Mouse (Mus musculus): Measurements from ENCODE around the gene Cbx7. TPM values are rescaled to one million over a fixed set of nuclear protein-coding genes. Genes with fewer than 3 reads are reported as not detected.
"Not testable (repeated sequence)": the region's sequence is repeated elsewhere in the genome, so short reads cannot be mapped to it uniquely, and the experiment has no call there.

The Cbx7 gene
- polyA plus RNA-seq, 1 experiment from 2014 or later = 0.63 TPM

DNA sequence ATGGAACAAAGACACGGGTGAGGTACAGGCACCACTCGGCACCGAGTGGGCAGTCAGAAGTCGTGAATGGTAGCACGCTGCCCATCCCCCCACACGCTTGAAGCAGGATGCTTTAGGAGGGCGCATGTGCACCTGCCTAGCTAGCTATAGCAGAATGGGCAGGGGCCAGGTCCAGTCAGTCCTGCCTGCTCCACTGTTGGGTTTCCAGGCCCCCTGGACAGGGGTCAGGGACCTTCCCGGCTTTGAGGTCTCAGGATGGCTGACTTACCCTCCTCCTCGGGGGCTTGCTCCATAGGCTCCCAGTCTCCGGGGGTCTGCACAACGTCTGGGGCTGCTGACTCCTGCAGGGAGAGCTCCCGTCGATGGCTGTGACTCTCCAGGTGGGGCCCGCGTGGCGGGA, 52.4 kb downstream of the Cbx7 start:
- no peaks in the 10 kb centered on the region for H3K9me3 ChIP-seq (replicated peaks)
- no peak overlapping the region for H3K4me3 ChIP-seq
- no peak for ATAC-seq (replicated peaks; ENCODE audit: insufficient number of reproducible peaks, insufficient read depth, low FRiP score, low read depth)

DNA sequence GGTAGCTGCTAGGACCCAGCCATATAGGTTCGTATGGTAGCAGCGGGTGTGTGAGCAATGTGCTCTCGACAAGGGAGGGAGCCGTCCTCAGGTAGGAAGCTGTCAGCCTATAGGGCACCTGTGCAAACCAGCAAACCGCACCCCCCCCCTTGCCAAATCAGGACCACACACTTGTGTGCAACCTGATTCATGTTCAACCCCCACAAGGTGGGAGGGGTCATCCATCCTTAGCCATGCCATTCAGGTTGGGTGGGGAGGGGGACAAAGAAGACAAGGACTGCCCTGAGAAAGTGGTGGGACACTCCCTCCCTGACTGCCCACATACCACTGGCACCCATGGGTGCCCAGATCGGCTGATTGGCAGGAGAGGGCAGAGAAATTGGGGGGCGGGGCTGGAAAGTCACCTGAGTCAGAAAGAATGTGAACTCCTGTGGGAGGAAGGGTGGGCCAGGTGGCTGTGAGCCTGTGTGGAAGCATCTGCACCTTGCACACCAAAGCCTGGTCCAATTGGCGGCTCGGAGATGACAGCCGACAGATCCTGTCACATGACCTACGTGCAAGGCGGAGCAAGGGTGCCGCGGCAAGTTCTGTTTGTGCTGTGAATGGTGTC, 53.7 kb downstream of the Cbx7 start:
- Histone ChIP-seq H3K27ac (no peak overlapping the region), H3K9ac (no peak overlapping the region), H3K4me1 (replicated peaks) (no peaks in the 10 kb centered on the region), H3K9me3 (replicated peaks) (no peaks in the 10 kb centered on the region), H3K4me3 (no peak overlapping the region), H3K27me3 (no peaks in the 10 kb centered on the region), H3K36me3 (no peaks in the 10 kb centered on the region), H3K4me2 (no peak overlapping the region)
- no peak for ATAC-seq (replicated peaks; ENCODE audit: insufficient number of reproducible peaks, insufficient read depth, low FRiP score, low read depth)
- WGBS = 89% methylated on average over 14 of the region's 14 CpGs

More for the DNA sequence above, 52.4 kb downstream of the Cbx7 start:
- Histone ChIP-seq H3K4me1 (replicated peaks) (no peaks in the 10 kb centered on the region), H3K27ac (no peak overlapping the region), H3K9ac (no peak overlapping the region), H3K36me3 (no peaks in the 10 kb centered on the region), H3K4me2 (no peak overlapping the region), H3K27me3 (no peaks in the 10 kb centered on the region)
- WGBS = 87% methylated on average over 16 of the region's 16 CpGs

DNA sequence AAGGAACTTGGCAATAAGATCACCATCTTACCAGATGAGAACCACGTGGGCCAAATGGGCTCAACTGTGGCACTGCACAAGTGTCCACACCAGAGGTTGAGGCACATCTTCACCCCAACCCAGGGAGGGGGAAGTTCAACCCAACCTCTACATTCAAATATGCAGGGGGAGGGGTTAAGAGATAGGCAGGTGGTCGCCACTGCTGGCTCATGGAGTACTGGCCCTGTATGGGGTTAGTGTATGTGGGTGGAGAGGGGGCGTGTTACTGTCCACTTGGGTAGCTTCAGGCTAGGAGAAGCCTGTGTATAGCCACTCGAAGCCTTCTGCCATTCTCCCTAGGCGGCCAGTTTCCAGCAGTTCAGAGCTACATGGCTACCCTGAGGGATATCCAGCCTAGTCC, 54.8 kb downstream of the Cbx7 start:
- H3K4me3 ChIP-seq = no peak overlapping the region
- WGBS = 65% methylated on average over 5 of the region's 5 CpGs
- no peak overlapping the region for H3K9ac ChIP-seq
- no peaks in the 10 kb centered on the region for H3K9me3 ChIP-seq (replicated peaks)
- ATAC-seq (replicated peaks; ENCODE audit: insufficient number of reproducible peaks, insufficient read depth, low FRiP score, low read depth) = no peak
- H3K27ac ChIP-seq = no peak overlapping the region
- H3K27me3 ChIP-seq = no peaks in the 10 kb centered on the region
- H3K4me2 ChIP-seq = no peak overlapping the region
- no peaks in the 10 kb centered on the region for H3K36me3 ChIP-seq
- no peaks in the 10 kb centered on the region for H3K4me1 ChIP-seq (replicated peaks)

DNA sequence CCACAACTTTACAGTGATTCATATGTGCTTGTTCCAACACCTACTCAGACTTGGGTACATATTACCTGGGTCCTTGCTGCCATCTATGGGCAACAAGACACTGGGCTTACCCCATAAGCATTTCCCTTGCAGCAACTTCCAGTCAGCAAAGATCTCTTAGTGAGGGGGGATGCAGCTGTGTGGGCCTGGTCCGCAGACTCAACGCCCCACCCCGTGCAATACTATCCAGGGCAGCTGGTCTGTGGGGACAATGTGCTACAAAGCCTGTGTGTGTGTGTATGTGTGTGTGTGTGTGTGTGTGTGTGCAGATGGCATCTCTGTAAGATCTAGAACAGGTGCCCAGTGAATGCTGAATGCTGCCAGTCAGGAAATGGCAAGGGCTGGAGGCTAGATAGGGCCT, 56.6 kb downstream of the Cbx7 start:
- no peaks in the 10 kb centered on the region; the same call in 1 of the 2 replicates for H3K36me3 ChIP-seq
- no peak for ATAC-seq (replicated peaks; ENCODE audit: insufficient number of reproducible peaks, insufficient read depth, low FRiP score, low read depth)
- WGBS = 81% methylated on average over 3 of the region's 3 CpGs
- no peak overlapping the region for H3K9ac ChIP-seq
- H3K27me3 ChIP-seq = no peaks in the 10 kb centered on the region
- H3K4me3 ChIP-seq = no peak overlapping the region
- no peak overlapping the region for H3K4me2 ChIP-seq
- no peak overlapping the region for H3K27ac ChIP-seq
- no peaks in the 10 kb centered on the region for H3K4me1 ChIP-seq (replicated peaks)
- no peaks in the 10 kb centered on the region for H3K9me3 ChIP-seq (replicated peaks)

DNA sequence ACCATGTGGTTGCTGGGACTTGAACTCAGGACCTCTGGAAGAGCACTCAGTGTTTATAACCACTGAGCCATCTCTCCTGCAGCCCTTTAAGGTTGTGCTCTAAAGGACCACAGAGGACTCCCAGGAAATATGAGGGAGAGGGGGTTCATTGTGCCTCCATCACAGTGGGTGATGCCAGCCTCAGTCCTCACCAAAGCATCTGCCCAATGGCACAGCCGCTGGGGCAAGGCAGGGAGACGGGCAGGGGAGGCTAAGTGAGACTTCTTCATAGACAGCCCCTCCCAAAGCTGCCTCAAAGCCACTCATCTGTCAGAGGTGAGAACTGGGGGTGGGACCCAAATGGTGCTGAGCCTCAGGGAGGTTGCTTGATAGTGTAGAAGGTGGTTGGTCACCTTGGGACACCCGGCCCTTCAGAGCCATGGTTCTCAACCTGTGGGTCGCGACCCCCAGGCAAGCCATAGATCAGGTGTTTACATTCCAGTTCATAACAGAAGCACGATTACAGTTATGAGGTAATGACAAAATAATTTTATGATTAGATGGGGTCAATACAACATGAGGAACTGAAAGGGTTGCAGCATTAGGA, 57.1 kb downstream of the Cbx7 start:
- H3K27me3 ChIP-seq = no peaks in the 10 kb centered on the region
- H3K27ac ChIP-seq = no peak overlapping the region
- no peaks in the 10 kb centered on the region for H3K4me1 ChIP-seq (replicated peaks)
- no peak overlapping the region for H3K4me2 ChIP-seq
- H3K4me3 ChIP-seq = no peak overlapping the region
- H3K36me3 ChIP-seq = no peaks in the 10 kb centered on the region; the same call in 1 of the 2 replicates
- no peaks in the 10 kb centered on the region for H3K9me3 ChIP-seq (replicated peaks)
- WGBS = 74% methylated on average over 6 of the region's 6 CpGs
- H3K9ac ChIP-seq = no peak overlapping the region
- no peak for ATAC-seq (replicated peaks; ENCODE audit: insufficient number of reproducible peaks, insufficient read depth, low FRiP score, low read depth)

DNA sequence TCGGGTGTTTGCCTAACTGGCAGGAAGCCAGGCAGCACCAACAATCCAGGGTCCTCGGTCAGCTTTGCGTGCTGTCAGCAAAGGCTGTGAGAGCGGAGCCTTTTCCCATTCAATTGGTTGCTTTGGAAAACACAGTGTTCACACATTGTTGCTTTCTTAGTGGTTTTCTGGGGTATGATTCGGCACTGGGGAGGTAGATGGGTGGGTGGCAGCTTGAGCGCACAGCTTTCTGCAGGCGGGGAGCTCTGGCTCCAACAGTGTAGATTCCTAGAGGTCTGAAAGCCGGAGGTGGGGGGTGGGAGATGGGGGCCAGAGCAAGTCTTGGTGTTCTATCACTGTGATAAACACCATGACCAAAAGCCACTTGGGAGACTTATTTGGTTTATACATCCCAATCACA, 59.6 kb downstream of the Cbx7 start:
- ATAC-seq (replicated peaks; ENCODE audit: insufficient number of reproducible peaks, insufficient read depth, low FRiP score, low read depth) = no peak
- no peaks in the 10 kb centered on the region for H3K27me3 ChIP-seq
- H3K9ac ChIP-seq = no peak overlapping the region
- no peak overlapping the region for H3K27ac ChIP-seq
- no peaks in the 10 kb centered on the region for H3K9me3 ChIP-seq (replicated peaks)
- H3K36me3 ChIP-seq = no peaks in the 10 kb centered on the region; the same call in 1 of the 2 replicates
- WGBS = 77% methylated on average over 8 of the region's 8 CpGs
- no peak overlapping the region for H3K4me3 ChIP-seq
- H3K4me1 ChIP-seq (replicated peaks) = no peaks in the 10 kb centered on the region
- H3K4me2 ChIP-seq = no peak overlapping the region

DNA sequence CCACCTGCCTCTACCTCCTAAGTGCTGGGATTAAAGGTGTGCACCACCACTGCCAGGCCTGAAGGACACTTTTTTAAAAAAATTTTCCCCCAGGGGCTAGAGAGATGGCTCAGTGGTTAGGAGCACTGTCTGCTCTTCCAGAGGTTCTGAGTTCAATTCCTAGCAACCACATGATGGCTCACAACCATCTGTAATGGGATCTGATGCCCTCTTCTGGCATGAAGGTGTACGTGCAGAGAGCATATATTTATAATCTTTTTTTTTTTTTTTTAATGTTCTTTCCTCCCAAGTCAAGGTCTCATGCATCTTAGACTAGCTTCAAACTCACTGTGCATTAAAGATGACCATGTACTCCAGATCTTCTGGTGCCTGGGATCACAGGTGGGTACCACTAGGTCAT, 60.1 kb downstream of the Cbx7 start:
- WGBS = 71% methylated on average over 1 of the region's 1 CpGs
- not testable (repeated sequence) for H3K36me3 ChIP-seq; H3K9ac ChIP-seq; ATAC-seq (replicated peaks; ENCODE audit: insufficient number of reproducible peaks, insufficient read depth, low FRiP score, low read depth); H3K9me3 ChIP-seq (replicated peaks); H3K4me3 ChIP-seq; H3K4me1 ChIP-seq (replicated peaks); H3K27me3 ChIP-seq; H3K4me2 ChIP-seq; H3K27ac ChIP-seq

DNA sequence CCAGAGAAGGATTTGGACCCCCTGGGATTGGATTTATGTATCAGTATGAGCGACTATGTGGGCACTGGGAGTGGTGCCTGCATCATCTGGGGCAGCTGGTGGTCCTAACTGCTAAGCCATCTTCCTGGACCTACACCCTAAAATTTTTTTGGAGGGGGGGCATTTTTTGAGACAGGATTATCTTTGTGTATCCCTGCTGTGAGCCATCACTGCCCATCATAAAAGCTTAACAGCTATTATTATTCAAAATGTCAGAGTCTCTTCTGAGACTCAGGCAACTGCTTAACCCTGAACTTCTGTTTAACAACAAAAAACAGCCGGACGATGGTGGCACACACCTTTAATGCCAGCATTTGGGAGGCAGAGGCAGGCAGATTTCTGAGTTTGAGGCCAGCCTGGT, 61.9 kb downstream of the Cbx7 start:
- ATAC-seq (replicated peaks; ENCODE audit: insufficient number of reproducible peaks, insufficient read depth, low FRiP score, low read depth); H3K27me3 ChIP-seq; H3K9me3 ChIP-seq (replicated peaks); H3K4me1 ChIP-seq (replicated peaks); H3K9ac ChIP-seq; H3K4me2 ChIP-seq; H3K27ac ChIP-seq; H3K4me3 ChIP-seq; H3K36me3 ChIP-seq: not testable (repeated sequence)
- 83% methylated on average over 3 of the region's 3 CpGs for whole genome bisulfite sequencing

DNA sequence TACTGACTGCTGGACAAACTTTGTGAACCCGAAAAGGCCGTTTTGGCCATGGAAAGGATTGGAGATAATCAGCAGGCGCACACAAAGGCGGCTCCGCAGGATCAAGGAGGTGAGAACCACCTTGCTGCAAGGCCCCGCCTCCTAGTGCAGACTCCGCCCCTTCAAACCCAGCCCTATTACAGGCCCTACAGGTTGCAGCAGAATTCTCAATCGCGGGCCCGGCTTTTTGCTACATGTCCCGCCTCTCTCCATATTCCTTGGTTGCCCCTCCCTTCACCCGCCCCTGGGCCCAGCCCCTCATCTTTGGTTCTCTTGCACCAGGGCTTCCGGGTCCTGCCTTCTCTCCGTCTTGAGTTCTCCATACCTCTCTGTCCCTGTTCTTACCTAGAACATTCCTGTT, 64.1 kb downstream of the Cbx7 start:
- Histone ChIP-seq H3K27ac (no peak overlapping the region), H3K4me1 (replicated peaks) (no peaks in the 10 kb centered on the region), H3K9me3 (replicated peaks) (no peaks in the 10 kb centered on the region), H3K4me2 (no peak overlapping the region), H3K27me3 (no peaks in the 10 kb centered on the region; the same call in 1 of the 2 replicates), H3K36me3 (no peaks in the 10 kb centered on the region; the same call in 1 of the 2 replicates), H3K4me3 (no peak overlapping the region), H3K9ac (no peak overlapping the region)
- 44% methylated on average over 14 of the region's 14 CpGs for whole genome bisulfite sequencing
- ATAC-seq (replicated peaks; ENCODE audit: insufficient number of reproducible peaks, insufficient read depth, low FRiP score, low read depth) = no peak

DNA sequence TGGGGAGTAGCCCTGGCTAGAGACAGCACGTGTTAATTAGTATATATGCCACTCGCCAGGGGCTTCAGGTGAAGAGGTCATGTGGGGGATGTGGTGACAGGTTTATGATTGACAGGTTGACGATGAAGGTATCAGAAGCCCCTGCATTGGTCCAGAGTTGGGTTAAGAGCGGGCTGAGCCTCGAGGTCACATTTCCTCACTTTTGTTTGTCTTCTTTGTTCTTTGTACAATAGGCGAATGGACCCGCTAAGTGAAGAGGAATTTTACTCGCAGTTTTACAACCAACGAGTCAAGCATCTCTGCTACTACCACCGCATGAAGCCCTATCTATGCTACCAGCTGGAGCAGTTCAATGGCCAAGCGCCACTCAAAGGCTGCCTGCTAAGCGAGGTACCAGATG, 65.7 kb downstream of the Cbx7 start:
- 73% methylated on average over 12 of the region's 12 CpGs for WGBS
- no peak for ATAC-seq (replicated peaks; ENCODE audit: insufficient number of reproducible peaks, insufficient read depth, low FRiP score, low read depth)
- no peak overlapping the region for H3K4me3 ChIP-seq
- no peaks in the 10 kb centered on the region; the same call in 1 of the 2 replicates for H3K36me3 ChIP-seq
- H3K4me2 ChIP-seq = no peak overlapping the region
- no peaks in the 10 kb centered on the region for H3K4me1 ChIP-seq (replicated peaks)
- H3K9ac ChIP-seq = no peak overlapping the region
- H3K27me3 ChIP-seq = no peaks in the 10 kb centered on the region; the same call in 1 of the 2 replicates
- no peaks in the 10 kb centered on the region for H3K9me3 ChIP-seq (replicated peaks)
- no peak overlapping the region for H3K27ac ChIP-seq

DNA sequence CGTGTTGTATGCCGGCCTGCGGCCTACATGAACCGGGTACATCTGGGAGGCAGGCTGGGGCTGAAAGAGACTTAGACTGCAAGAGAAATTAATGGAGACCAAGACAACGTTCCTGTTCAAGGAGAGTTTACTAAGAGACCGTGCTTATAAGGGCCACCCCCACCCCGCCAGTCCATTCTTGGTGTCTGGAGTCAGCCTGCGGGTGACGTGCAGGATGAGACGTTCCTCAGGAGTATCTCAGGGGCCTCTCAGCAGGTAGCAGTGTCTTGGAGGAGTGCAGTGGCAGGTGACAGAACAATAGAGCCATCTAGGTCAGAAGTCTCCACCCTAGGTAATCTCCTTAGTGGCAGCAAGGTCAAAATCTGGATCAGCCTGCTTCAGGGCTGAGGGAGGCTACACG, 66.2 kb downstream of the Cbx7 start:
- not testable (repeated sequence) for ATAC-seq (replicated peaks; ENCODE audit: insufficient number of reproducible peaks, insufficient read depth, low FRiP score, low read depth); H3K4me1 ChIP-seq (replicated peaks); H3K36me3 ChIP-seq; H3K4me2 ChIP-seq; H3K9me3 ChIP-seq (replicated peaks); H3K27me3 ChIP-seq; H3K4me3 ChIP-seq; H3K9ac ChIP-seq; H3K27ac ChIP-seq
- WGBS = 81% methylated on average over 11 of the region's 11 CpGs

DNA sequence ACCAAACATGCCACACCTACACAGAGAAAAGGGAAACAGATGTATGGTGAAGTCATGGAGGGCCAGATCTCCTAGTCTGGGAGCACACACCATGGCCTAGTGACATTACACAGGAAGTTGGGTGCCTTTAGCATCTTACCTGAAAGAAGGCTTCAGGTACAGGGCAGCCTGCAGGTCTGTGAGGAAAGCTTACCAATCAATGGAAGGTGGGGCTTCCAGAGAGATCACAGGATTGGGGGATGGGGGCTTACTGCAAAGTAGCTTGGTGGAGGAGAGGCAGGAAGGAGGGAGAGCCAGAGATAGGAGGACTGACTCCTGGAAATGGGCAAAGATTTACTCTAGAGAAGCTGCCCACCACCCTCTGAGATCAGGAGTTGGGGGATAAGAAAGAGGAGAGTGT, 67.0 kb downstream of the Cbx7 start:
- ATAC-seq (replicated peaks; ENCODE audit: insufficient number of reproducible peaks, insufficient read depth, low FRiP score, low read depth) = no peak
- Histone ChIP-seq H3K9me3 (replicated peaks) (no peaks in the 10 kb centered on the region), H3K4me2 (no peak overlapping the region)

More for the DNA sequence above, 67.0 kb downstream of the Cbx7 start:
- Histone ChIP-seq H3K27me3 (no peaks in the 10 kb centered on the region; the same call in 1 of the 2 replicates), H3K4me3 (no peak overlapping the region), H3K27ac (no peak overlapping the region), H3K4me1 (replicated peaks) (no peaks in the 10 kb centered on the region), H3K9ac (no peak overlapping the region), H3K36me3 (no peaks in the 10 kb centered on the region; the same call in 1 of the 2 replicates)
